Comparison of ENCODE assay signal across 10 mouse cellular contexts in genomic region chr9:123928118-123928758, GRCm38 (mm10). TPM values are rescaled to one million over a fixed set of nuclear protein-coding genes. Genes with fewer than 3 reads are reported as not detected.
DNase-seq lines count a peak whose midpoint lies in the region; ATAC-seq and TF ChIP-seq lines count a peak whose summit lies in the region.
"Had no signal": no experiment of that assay in that cellular context is flagged by ENCODE, and none has a peak within 500 bp of the region (broad histone marks: within the 10 kb centered on the region; RNA-seq: fewer than 3 reads in every experiment).

No protein-coding gene starts in this region.

- no peaks in the 10 kb centered on the region for H3K27me3 ChIP-seq in liver, adult 2 months (ENCODE audit: control insufficient read depth, insufficient read depth, low read length)
- no peaks in the 10 kb centered on the region for H3K27me3 ChIP-seq in midbrain, embryonic 16.5 days (ENCODE audit: control insufficient read depth, insufficient read depth, low read depth, low read length)
- H3K27me3 ChIP-seq: embryonic facial prominence, embryonic 15.5 days had no signal

- H3K9me3 ChIP-seq in midbrain, embryonic 16.5 days (replicated peaks; ENCODE audit: control insufficient read depth, low read length, poor library complexity, severe bottlenecking): no peaks in the 10 kb centered on the region
- H3K9me3 ChIP-seq: embryonic facial prominence, embryonic 15.5 days had no signal

- peaks cover 12% of the 10 kb centered on the region; the same call in 1 of the 2 replicates for H3K4me1 ChIP-seq in liver, adult 2 months (ENCODE audit: control insufficient read depth, insufficient read depth, low read length)
- H3K4me1 ChIP-seq in midbrain, embryonic 16.5 days (ENCODE audit: control insufficient read depth, insufficient read depth, low read length): peaks cover 2% of the 10 kb centered on the region; the same call in 1 of the 2 replicates

- 63% methylated on average over 12 of the region's 12 CpGs for WGBS in liver, adult 2 months
- 85% methylated on average over 12 of the region's 12 CpGs for WGBS in midbrain, embryonic 16.5 days

- no peaks in the 10 kb centered on the region for H3K79me2 ChIP-seq in liver, adult 2 months (ENCODE audit: control insufficient read depth, insufficient read depth, low read length)

- no peak overlapping the region for H3K4me3 ChIP-seq in liver, adult 2 months (ENCODE audit: insufficient read depth, low read depth, low read length)
- no peak overlapping the region for H3K4me3 ChIP-seq in midbrain, embryonic 16.5 days (ENCODE audit: low read depth, low read length)
- H3K4me3 ChIP-seq: embryonic facial prominence, embryonic 15.5 days had no signal

- TF ChIP-seq CTCF in liver, adult 2 months (IDR thresholded peaks at IDR 0.05; ENCODE audit: low read depth, low read length): no peak

- no peaks in the 10 kb centered on the region for H3K36me3 ChIP-seq in liver, adult 2 months (ENCODE audit: control insufficient read depth, insufficient read depth, low read length)
- no peaks in the 10 kb centered on the region for H3K36me3 ChIP-seq in midbrain, embryonic 16.5 days (ENCODE audit: control insufficient read depth, insufficient read depth, low read length)
- H3K36me3 ChIP-seq: embryonic facial prominence, embryonic 15.5 days had no signal

- ATAC-seq in midbrain, embryonic 16.5 days: no peak

- DNase-seq in embryo, embryonic 10 days (ENCODE audit: low spot score): peak; percentile 9
- no peak for DNase-seq in embryo, embryonic 9.5 days (ENCODE audit: extremely low spot score)
- DNase-seq in T-cell, adult 2 months (ENCODE audit: low spot score): peak; percentile 86
- no peak for DNase-seq in liver, adult 2 months (ENCODE audit: extremely low read depth, low read depth, low spot score)
- DNase-seq in spleen, postnatal 10 days (ENCODE audit: low spot score in 2 of 2): peak; percentile 54 to 74
- DNase-seq in urinary bladder, adult 18-20 months (ENCODE audit: low spot score in 2 of 2): no peak
- DNase-seq in frontal cortex, adult 2 months (ENCODE audit: extremely low spot score in 1 of 2, low spot score in 1 of 2): no peak

- H3K9ac ChIP-seq in liver, adult 2 months (ENCODE audit: low read depth, low read length): no peak overlapping the region
- H3K9ac ChIP-seq in midbrain, embryonic 16.5 days (ENCODE audit: low read depth, low read length): no peak overlapping the region
- H3K9ac ChIP-seq: embryonic facial prominence, embryonic 15.5 days had no signal

- peak overlapping the region; percentile 66 for H3K27ac ChIP-seq in liver, adult 2 months (replicated peaks; ENCODE audit: insufficient read depth, low read depth, low read length)
- no peak overlapping the region for H3K27ac ChIP-seq in midbrain, embryonic 16.5 days (ENCODE audit: low read length)
- H3K27ac ChIP-seq: embryonic facial prominence, embryonic 15.5 days had no signal

- TF ChIP-seq POLR2A in liver, adult 2 months (IDR thresholded peaks at IDR 0.05; ENCODE audit: extremely low read depth, insufficient read depth, low read length): no peak

- no peak overlapping the region for H3K4me2 ChIP-seq in midbrain, embryonic 16.5 days (ENCODE audit: low read length)
- H3K4me2 ChIP-seq: embryonic facial prominence, embryonic 15.5 days had no signal

RNA-seq across cellular contexts. Expression of gene Ccr1, which starts 40.3 kb away (rescaled TPM):
- total RNA-seq in liver, adult 2 months (2014; rRNA removed): under 0.01 and 0.20 TPM in 2 replicates
- polyA plus RNA-seq in liver, adult 2 months (2012; rRNA removed): 0.04 TPM in 1 of 2 replicates, not detected in the other
- polyA plus RNA-seq in midbrain, embryonic 16.5 days (2015; fragmentation: Nextera tagmentation; extraction: Ambion mirVana): 0.53 and 0.73 TPM in 2 replicates
- 0.13 and 0.30 TPM in 2 replicates for polyA plus RNA-seq in frontal cortex, adult 2 months (2012; rRNA removed)

RNA-seq across cellular contexts. Expression of gene Ccr1l1, which starts 50.0 kb away (rescaled TPM):
- not detected in 2 replicates for total RNA-seq in liver, adult 2 months (2014; rRNA removed)
- polyA plus RNA-seq in liver, adult 2 months (2012; rRNA removed): 0.12 TPM in 1 of 2 replicates, not detected in the other
- polyA plus RNA-seq in midbrain, embryonic 16.5 days (2015; fragmentation: Nextera tagmentation; extraction: Ambion mirVana): not detected in 2 replicates
- 0.23 TPM in 1 of 2 replicates, not detected in the other for polyA plus RNA-seq in frontal cortex, adult 2 months (2012; rRNA removed)
- total RNA-seq: left cerebral cortex, postnatal 10 days had no signal
- polyA plus RNA-seq: embryonic facial prominence, embryonic 15.5 days had no signal

Comparison
In these comparisons a context has a peak if more than half of its experiments do, and no peak if none do; other contexts are left out.
1. DNase-seq: peak in embryo, embryonic 10 days (single experiment), T-cell, adult 2 months (single experiment) and spleen, postnatal 10 days (2 of 2); none in embryo, embryonic 9.5 days (single experiment), liver, adult 2 months (single experiment), urinary bladder, adult 18-20 months (0 of 2) and frontal cortex, adult 2 months (0 of 2).